Mouse (Mus musculus) CH12.LX (cell line): ENCODE measurements around the gene Dscam. TPM values are rescaled to one million over a fixed set of nuclear protein-coding genes. Genes with fewer than 3 reads are reported as not detected.

Experiments used
- DNase-seq: peaks from one replicate; pipeline ENCODE4 v3.0.0-alpha.2; 2013; ENCODE audit errors: extremely low read depth
- H3K27ac ChIP-seq: 2 replicates; pipeline ENCODE4 v1.5.1; 2012; ENCODE audit warnings: low read depth, mild to moderate bottlenecking, control low read depth, moderate library complexity; ENCODE audit not compliant: insufficient read depth
- H3K27me3 ChIP-seq: replicated peaks from 2 replicates; pipeline ENCODE3; 2012; ENCODE audit warnings: inconsistent platforms
- H3K36me3 ChIP-seq, 2 experiments: replicated peaks in 1 of 2; 2 replicates each; pipeline versions ENCODE3 to v1.6.1; 2012; ENCODE audit warnings: inconsistent platforms in 1 of 2, low read length in 1 of 2, mild to moderate bottlenecking in 1 of 2, mixed read lengths in 1 of 2, moderate library complexity in 1 of 2; ENCODE audit not compliant: control insufficient read depth in 1 of 2, insufficient read depth in 1 of 2
- H3K4me1 ChIP-seq, 2 experiments: 2 replicates each; pipeline ENCODE4 v1.6.1; 2012; ENCODE audit warnings: inconsistent platforms in 1 of 2, moderate library complexity in 1 of 2; ENCODE audit not compliant: insufficient read depth in 2 of 2, control insufficient read depth in 1 of 2
- H3K4me2 ChIP-seq: 2 replicates; pipeline ENCODE4 v1.6.1; 2012; ENCODE audit warnings: low read depth, mild to moderate bottlenecking, control low read depth; ENCODE audit not compliant: poor library complexity, insufficient read depth, severe bottlenecking
- H3K4me3 ChIP-seq, 3 experiments: fragments of 150-350 bp in 1 of 3; sonication (generic) in 1 of 3; replicated peaks in 1 of 3; 2 replicates each; pipeline versions ENCODE3 to v1.5.1; 2011 to 2012; ENCODE audit warnings: low read depth in 2 of 3, low read length in 2 of 3, mild to moderate bottlenecking in 2 of 3, moderate library complexity in 2 of 3, control low read depth in 1 of 3, improper control_type of control experiment in 1 of 3, inconsistent platforms in 1 of 3, mixed read lengths in 1 of 3; ENCODE audit not compliant: poor library complexity in 1 of 3
- H3K79me2 ChIP-seq: replicated peaks from 2 replicates; pipeline ENCODE4 v1.6.1; 2012; ENCODE audit warnings: mild to moderate bottlenecking, moderate library complexity; ENCODE audit not compliant: control insufficient read depth, poor library complexity, insufficient read depth, severe bottlenecking; ENCODE audit errors: extremely low read depth
- H3K9ac ChIP-seq: 2 replicates; pipeline ENCODE4 v1.6.1; 2012; ENCODE audit warnings: low read depth, mild to moderate bottlenecking, control low read depth, moderate library complexity; ENCODE audit not compliant: insufficient read depth
- H3K9me3 ChIP-seq: replicated peaks from 2 replicates; pipeline ENCODE3; 2012; ENCODE audit warnings: low read length, inconsistent platforms, mixed read lengths
- CHD2 ChIP-seq: IDR thresholded peaks from 2 replicates; pipeline ENCODE4 v1.6.1; 2011; ENCODE audit warnings: low read length, improper control_type of control experiment
- CTCF ChIP-seq, 2 experiments: IDR thresholded peaks in 1 of 2; conservative IDR thresholded peaks in 1 of 2; 2 replicates each; pipeline ENCODE4 v1.5.1; 2011 to 2012; ENCODE audit warnings: low read depth in 2 of 2, low read length in 2 of 2, improper control_type of control experiment in 1 of 2, inconsistent platforms in 1 of 2, mild to moderate bottlenecking in 1 of 2, moderate library complexity in 1 of 2
- E2F4 ChIP-seq: IDR thresholded peaks from 2 replicates; pipeline ENCODE4 v1.6.1; 2011; ENCODE audit warnings: low read depth, low read length, improper control_type of control experiment; ENCODE audit not compliant: insufficient replicate concordance
- HCFC1 ChIP-seq: IDR thresholded peaks from 2 replicates; pipeline ENCODE4 v1.6.1; 2012; ENCODE audit warnings: low read depth, mild to moderate bottlenecking, inconsistent platforms, low read length, improper control_type of control experiment
- IRF4 ChIP-seq: IDR thresholded peaks from 2 replicates; pipeline ENCODE4 v1.6.1; 2014; ENCODE audit warnings: low read depth, mild to moderate bottlenecking, inconsistent platforms, low read length, improper control_type of control experiment
- JUN ChIP-seq: IDR thresholded peaks from 2 replicates; pipeline ENCODE4 v1.6.1; 2011; ENCODE audit warnings: low read depth, mild to moderate bottlenecking, low read length, improper control_type of control experiment, moderate library complexity; ENCODE audit not compliant: insufficient read depth
- KAT2A ChIP-seq: IDR thresholded peaks from 2 replicates; pipeline ENCODE4 v1.6.1; 2012; ENCODE audit warnings: low read length, improper control_type of control experiment, inconsistent platforms; ENCODE audit not compliant: insufficient replicate concordance
- MAFK ChIP-seq: IDR thresholded peaks from 2 replicates; pipeline ENCODE4 v1.6.1; 2011; ENCODE audit warnings: low read length, improper control_type of control experiment; ENCODE audit not compliant: insufficient replicate concordance
- MAX ChIP-seq: IDR thresholded peaks from 2 replicates; pipeline ENCODE4 v1.6.1; 2011; ENCODE audit warnings: low read length, improper control_type of control experiment
- MAZ ChIP-seq: IDR thresholded peaks from 2 replicates; pipeline ENCODE4 v1.6.1; 2012; ENCODE audit warnings: low read depth, mild to moderate bottlenecking, inconsistent platforms, low read length, improper control_type of control experiment, moderate library complexity
- MEF2A ChIP-seq: IDR thresholded peaks from 2 replicates; pipeline ENCODE4 v1.6.1; 2014; ENCODE audit warnings: low read depth, mild to moderate bottlenecking, inconsistent platforms, low read length, improper control_type of control experiment, borderline replicate concordance
- MXI1 ChIP-seq: IDR thresholded peaks from 2 replicates; pipeline ENCODE4 v1.6.1; 2011; ENCODE audit warnings: mild to moderate bottlenecking, low read depth, low read length, improper control_type of control experiment
- MYC ChIP-seq: IDR thresholded peaks from 2 replicates; pipeline ENCODE4 v1.6.1; 2011; ENCODE audit warnings: low read depth, mild to moderate bottlenecking, improper control_type of control experiment, low read length
- NRF1 ChIP-seq: IDR thresholded peaks from 2 replicates; pipeline ENCODE4 v1.6.1; 2014; ENCODE audit warnings: low read depth, mild to moderate bottlenecking, inconsistent platforms, low read length, improper control_type of control experiment, moderate library complexity
- PAX5 ChIP-seq: IDR thresholded peaks from 2 replicates; pipeline ENCODE4 v1.6.1; 2012; ENCODE audit warnings: low read length, inconsistent platforms, mixed read lengths
- POLR2A ChIP-seq: IDR thresholded peaks from 2 replicates; pipeline ENCODE4 v1.6.1; 2011; ENCODE audit warnings: low read depth, mild to moderate bottlenecking, improper control_type of control experiment, low read length
- RCOR1 ChIP-seq: conservative IDR thresholded peaks from 2 replicates; pipeline ENCODE4 v1.6.1; 2012; ENCODE audit warnings: low read depth, mild to moderate bottlenecking, inconsistent platforms, low read length, improper control_type of control experiment
- TBP ChIP-seq: conservative IDR thresholded peaks from 2 replicates; pipeline ENCODE4 v1.6.1; 2011; ENCODE audit warnings: low read depth, low read length, improper control_type of control experiment
- TCF12 ChIP-seq: IDR thresholded peaks from 2 replicates; pipeline ENCODE4 v1.6.1; 2014; ENCODE audit warnings: low read depth, mild to moderate bottlenecking, inconsistent platforms, low read length, improper control_type of control experiment
- USF1 ChIP-seq: IDR thresholded peaks from 2 replicates; pipeline ENCODE4 v1.6.1; 2014; ENCODE audit warnings: low read depth, mild to moderate bottlenecking, inconsistent platforms, low read length, improper control_type of control experiment
- USF2 ChIP-seq: conservative IDR thresholded peaks from 2 replicates; pipeline ENCODE4 v1.6.1; 2011; ENCODE audit warnings: low read depth, low read length, improper control_type of control experiment
- ZC3H11A ChIP-seq: IDR thresholded peaks from 2 replicates; pipeline ENCODE4 v1.6.1; 2012; ENCODE audit warnings: low read depth, mild to moderate bottlenecking, inconsistent platforms, low read length, improper control_type of control experiment
- ZKSCAN1 ChIP-seq: IDR thresholded peaks from 2 replicates; pipeline ENCODE4 v1.6.1; 2012; ENCODE audit warnings: low read depth, inconsistent platforms, low read length, improper control_type of control experiment, borderline replicate concordance
- ZMIZ1 ChIP-seq: IDR thresholded peaks from 2 replicates; pipeline ENCODE4 v1.6.1; 2012; ENCODE audit warnings: low read depth, mild to moderate bottlenecking, inconsistent platforms, low read length, improper control_type of control experiment
- ZNF384 ChIP-seq: IDR thresholded peaks from 2 replicates; pipeline ENCODE4 v1.6.1; 2012; ENCODE audit warnings: low read depth, low read length, improper control_type of control experiment, inconsistent platforms
- dilution Hi-C: fragments of 300-500 bp; cut with MboI; formaldehyde crosslinking; loops from 2 replicates; pipeline ENCODE4 v1.14.3; 2020; ENCODE audit warnings: low sequenced_read_pairs; ENCODE audit not compliant: extremely low pct_unique_long_range_greater_than_20kb, extremely low pct_ligation_motif_present
- in situ Hi-C: fragments of 300-500 bp; cut with MboI; formaldehyde crosslinking; loops from 3 replicates; pipeline ENCODE4 v1.14.3; 2019; ENCODE audit warnings: low sequenced_read_pairs, low pct_ligation_motif_present, low pct_unique_long_range_greater_than_20kb, mixed read lengths
- polyA plus RNA-seq: library from polyadenylated mRNA; unstranded; fragments of >175 nt; gene quantifications from 2 replicates; pipeline ENCODE4 v1.2.1, GENCODE M21; 2012; ENCODE audit warnings: low read depth; ENCODE audit not compliant: insufficient read length
- total RNA-seq, 2 experiments: library from RNA; depleted of rRNA; stranded (reverse); fragments of 300-350 nt in 1 of 2; fragments of >200 nt in 1 of 2; gene quantifications; 2 replicates each; pipeline ENCODE4 v1.2.3; 2012 to 2014

Gene Dscam
- total and polyA plus RNA-seq, 3 experiments, result under 0.01 to 0.39 (median 0.12) TPM

DNA sequence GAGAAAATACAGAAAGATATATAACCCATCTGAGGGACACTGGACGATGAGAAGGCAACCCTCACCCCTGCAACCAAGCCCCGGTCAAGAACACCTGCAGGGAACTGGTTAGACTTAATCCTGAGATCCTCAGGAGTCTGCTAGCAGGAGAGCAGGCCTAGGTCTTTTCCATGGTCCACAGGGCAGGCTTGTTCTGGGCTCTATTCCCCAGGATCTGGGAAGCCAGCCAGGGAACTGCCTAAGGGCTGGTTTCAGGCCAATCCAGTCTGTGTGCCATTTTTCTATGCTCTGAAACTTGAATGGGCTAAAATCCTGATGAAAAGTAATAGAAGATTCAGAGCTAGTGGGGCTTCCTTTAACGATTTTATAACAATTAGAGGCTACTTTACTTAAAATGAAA, 173.7 kb downstream of the Dscam start:
- DNase-seq, result no peak
- in situ Hi-C loops, result no loop called here
- no peak overlapping the region for H3K4me2 ChIP-seq
- TF ChIP-seq PAX5, result no peak
- no peak for TF ChIP-seq USF2
- TF ChIP-seq POLR2A, result no peak
- TF ChIP-seq MXI1, result no peak
- no peak for TF ChIP-seq MEF2A
- TF ChIP-seq ZKSCAN1, result no peak
- TF ChIP-seq CHD2, result no peak
- TF ChIP-seq KAT2A, result no peak
- TF ChIP-seq IRF4, result no peak
- TF ChIP-seq ZMIZ1, result no peak
- TF ChIP-seq CTCF (conservative IDR thresholded peaks at IDR 0.05 in 1 of 2, IDR thresholded peaks at IDR 0.05 in 1 of 2; ENCODE audit: low read depth in 2 of 2, low read length in 2 of 2), result no peak
- no peak for TF ChIP-seq HCFC1
- TF ChIP-seq RCOR1, result no peak
- TF ChIP-seq MYC, result no peak
- no peak for TF ChIP-seq USF1
- no peak for TF ChIP-seq ZNF384
- TF ChIP-seq, all 38 proteins: peak for 0
- Histone ChIP-seq H3K79me2 (no peaks in the 10 kb centered on the region), H3K4me1 (0 out of 4 replicates have a peak, but pooled peaks cover 0 to 2% of the 10 kb centered on the region in 2 experiments), H3K27ac (no peak overlapping the region), H3K27me3 (no peaks in the 10 kb centered on the region), H3K36me3 (no peaks in the 10 kb centered on the region), H3K4me3 (no peak overlapping the region), H3K9ac (no peak overlapping the region), H3K9me3 (no peaks in the 10 kb centered on the region)
- dilution Hi-C loops, result no loop called here

DNA sequence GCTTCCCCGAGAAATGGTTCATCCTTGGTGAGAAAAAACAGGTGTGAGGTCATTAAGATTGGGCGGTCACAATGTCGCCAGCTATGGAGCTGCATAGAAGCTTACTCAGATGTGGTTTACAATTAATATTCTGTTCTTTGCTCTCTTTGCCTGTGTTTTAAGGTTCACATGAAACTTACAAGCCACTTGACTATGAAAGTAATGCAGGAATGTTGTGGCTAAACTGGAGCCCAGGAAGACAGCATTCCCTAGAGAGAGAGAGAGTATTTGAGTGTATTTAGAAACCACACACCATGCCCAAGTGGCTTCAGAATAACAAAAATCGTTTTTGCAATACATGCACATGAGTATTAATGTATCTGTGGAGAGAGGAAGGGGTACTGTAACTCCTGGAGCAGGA, 174.7 kb downstream of the Dscam start:
- dilution Hi-C loops, result no loop called here
- in situ Hi-C loops, result no loop called here
- DNase-seq, result no peak

More for the DNA sequence above, 174.7 kb downstream of the Dscam start:
- H3K9me3 ChIP-seq, result no peaks in the 10 kb centered on the region
- no peak overlapping the region for H3K9ac ChIP-seq
- H3K36me3 ChIP-seq, result no peaks in the 10 kb centered on the region
- TF ChIP-seq TBP (no peak), MXI1 (no peak), USF1 (no peak), E2F4 (no peak), POLR2A (no peak), TCF12 (no peak), HCFC1 (no peak), MYC (no peak), MAX (no peak), MAFK (no peak), JUN (no peak), IRF4 (no peak), MAZ (no peak), ZC3H11A (no peak), NRF1 (no peak), CHD2 (no peak)
- H3K79me2 ChIP-seq, result no peaks in the 10 kb centered on the region
- no peak overlapping the region for H3K27ac ChIP-seq
- H3K27me3 ChIP-seq, result no peaks in the 10 kb centered on the region
- H3K4me1 ChIP-seq, result 0 out of 4 replicates have a peak, but pooled peaks cover 0 to 2% of the 10 kb centered on the region in 2 experiments
- no peak overlapping the region for H3K4me3 ChIP-seq
- H3K4me2 ChIP-seq, result no peak overlapping the region
